Comparison of ENCODE assay signal across 19 mouse cellular contexts in the genomic region with DNA sequence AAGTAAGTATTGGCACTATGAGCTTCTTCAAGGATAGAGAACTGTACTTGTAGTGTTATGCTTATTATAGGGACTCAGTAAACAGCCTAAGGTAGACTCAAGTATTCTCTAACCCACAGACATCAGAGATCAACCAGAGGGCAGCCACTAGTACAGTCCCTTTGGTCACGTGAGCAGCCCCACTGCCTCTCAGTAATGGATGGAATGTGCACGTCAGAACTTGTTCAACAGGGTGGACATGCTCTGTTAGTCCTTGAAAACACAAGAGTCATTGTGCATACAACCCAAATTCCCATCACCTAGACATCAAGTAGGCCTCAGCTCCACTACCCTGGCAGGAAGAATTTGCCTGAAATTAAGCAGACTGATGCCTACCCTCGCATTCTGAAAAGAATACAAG. TPM values are rescaled to one million over a fixed set of nuclear protein-coding genes. Genes with fewer than 3 reads are reported as not detected.
DNase-seq lines count a peak whose midpoint lies in the region; ATAC-seq and TF ChIP-seq lines count a peak whose summit lies in the region.
"Had no signal": no experiment of that assay in that cellular context is flagged by ENCODE, and none has a peak within 500 bp of the region (broad histone marks: within the 10 kb centered on the region; RNA-seq: fewer than 3 reads in every experiment).

No protein-coding gene starts in this region.

- no peak overlapping the region for H3K4me3 ChIP-seq in heart, postnatal 0 days (ENCODE audit: low read depth, low read length)
- H3K4me3 ChIP-seq: embryonic facial prominence, embryonic 12.5 days; heart, embryonic 12.5 days; hindbrain, embryonic 12.5 days; limb, embryonic 15.5 days; megakaryocyte, embryonic 14.5 days; neural tube, embryonic 13.5 days had no signal

- peak; percentile 35 for DNase-seq in heart, postnatal 0 days (ENCODE audit: low spot score)
- DNase-seq in heart, postnatal 36 days = no peak
- peak; percentile 77 for DNase-seq in kidney, adult 11 months
- peak; percentile 63 for DNase-seq in kidney, postnatal 14 days
- peak; percentile 51 for DNase-seq in lung, postnatal 14 days
- no peak for DNase-seq in spleen, adult 12 weeks (ENCODE audit: low spot score)
- no peak for DNase-seq in T-cell, adult 2 months (ENCODE audit: low spot score)
- DNase-seq in left cerebral cortex, postnatal 14 days (ENCODE audit: low spot score in 2 of 2) = no peak
- DNase-seq: adrenal gland, postnatal 25 days; cerebellum, postnatal 36 days; gastrocnemius, postnatal 36 days; layer of hippocampus, postnatal 36 days; retina, postnatal 1 day had no signal

- 46% methylated on average over 3 of the region's 3 CpGs for WGBS in heart, postnatal 0 days

- peaks cover 24% of the 10 kb centered on the region for H3K4me1 ChIP-seq in heart, postnatal 0 days (ENCODE audit: control insufficient read depth, insufficient read depth)
- H3K4me1 ChIP-seq: embryonic facial prominence, embryonic 12.5 days; hindbrain, embryonic 12.5 days; neural tube, embryonic 13.5 days had no signal

- TF ChIP-seq CTCF in heart, postnatal 0 days (IDR thresholded peaks at IDR 0.05; ENCODE audit: low read depth) = no peak

- H3K27me3 ChIP-seq in heart, postnatal 0 days (ENCODE audit: control insufficient read depth, insufficient read depth, low read length) = no peaks in the 10 kb centered on the region
- H3K27me3 ChIP-seq: embryonic facial prominence, embryonic 12.5 days; heart, embryonic 12.5 days; hindbrain, embryonic 12.5 days; limb, embryonic 15.5 days; megakaryocyte, embryonic 14.5 days; neural tube, embryonic 13.5 days had no signal

- no peaks in the 10 kb centered on the region for H3K36me3 ChIP-seq in heart, postnatal 0 days (replicated peaks; ENCODE audit: control insufficient read depth, insufficient read depth, low read length)
- H3K36me3 ChIP-seq: embryonic facial prominence, embryonic 12.5 days; heart, embryonic 12.5 days; hindbrain, embryonic 12.5 days; limb, embryonic 15.5 days; neural tube, embryonic 13.5 days had no signal

- no peaks in the 10 kb centered on the region for H3K9me3 ChIP-seq in heart, postnatal 0 days (replicated peaks; ENCODE audit: control insufficient read depth, low read length)
- H3K9me3 ChIP-seq: embryonic facial prominence, embryonic 12.5 days; hindbrain, embryonic 12.5 days; limb, embryonic 15.5 days; megakaryocyte, embryonic 14.5 days; neural tube, embryonic 13.5 days had no signal

- H3K27ac ChIP-seq in heart, postnatal 0 days (ENCODE audit: low read depth) = no peak overlapping the region
- H3K27ac ChIP-seq: embryonic facial prominence, embryonic 12.5 days; hindbrain, embryonic 12.5 days; limb, embryonic 15.5 days; neural tube, embryonic 13.5 days had no signal

- ATAC-seq in heart, postnatal 0 days (ENCODE audit: insufficient read depth, low read depth) = peak; percentile 76; the same call in 1 of the 2 replicates

- no peak overlapping the region for H3K4me2 ChIP-seq in heart, postnatal 0 days (ENCODE audit: low read depth, low read length)
- H3K4me2 ChIP-seq: embryonic facial prominence, embryonic 12.5 days; heart, embryonic 12.5 days; hindbrain, embryonic 12.5 days; limb, embryonic 15.5 days; neural tube, embryonic 13.5 days had no signal

- TF ChIP-seq EP300 in heart, postnatal 0 days (IDR thresholded peaks at IDR 0.05; ENCODE audit: low read depth) = no peak

- intact Hi-C loops in heart, postnatal 36 days (cut with DNase I) = no loop called here
- intact Hi-C loops in left cerebral cortex, postnatal 14 days (cut with DNase I) = no loop called here

- no peak overlapping the region for H3K9ac ChIP-seq in heart, postnatal 0 days (replicated peaks; ENCODE audit: low read depth, low read length)
- H3K9ac ChIP-seq: embryonic facial prominence, embryonic 12.5 days; heart, embryonic 12.5 days; hindbrain, embryonic 12.5 days; limb, embryonic 15.5 days; neural tube, embryonic 13.5 days had no signal

RNA-seq across cellular contexts. Expression of gene 4930523C07Rik, which starts 13.5 kb away (rescaled TPM):
- 18.6 and 21.8 TPM in 2 replicates for total RNA-seq in heart, postnatal 0 days (2014; rRNA removed; ENCODE audit: low replicate concordance)
- polyA plus RNA-seq in heart, postnatal 0 days (2015; fragmentation: Nextera tagmentation; extraction: Ambion mirVana) = 17.8 and 21.0 TPM in 2 replicates
- total RNA-seq in heart, postnatal 36 days (2021) = 10 to 100 TPM; 24.2 to 25.8 TPM
- total RNA-seq in left cerebral cortex, postnatal 14 days (2021) = 1 to 10 TPM; 4.4 to 6.2 TPM

Comparison
In these comparisons a context has a peak if more than half of its experiments do, and no peak if none do; other contexts are left out.
1. DNase-seq: peak in heart, postnatal 0 days (single experiment), kidney, adult 11 months (single experiment), kidney, postnatal 14 days (single experiment) and lung, postnatal 14 days (single experiment); none in heart, postnatal 36 days (0 of 2), spleen, adult 12 weeks (single experiment), T-cell, adult 2 months (single experiment) and left cerebral cortex, postnatal 14 days (0 of 2).